Mouse (Mus musculus): ENCODE data around the gene Strap.

DNA sequence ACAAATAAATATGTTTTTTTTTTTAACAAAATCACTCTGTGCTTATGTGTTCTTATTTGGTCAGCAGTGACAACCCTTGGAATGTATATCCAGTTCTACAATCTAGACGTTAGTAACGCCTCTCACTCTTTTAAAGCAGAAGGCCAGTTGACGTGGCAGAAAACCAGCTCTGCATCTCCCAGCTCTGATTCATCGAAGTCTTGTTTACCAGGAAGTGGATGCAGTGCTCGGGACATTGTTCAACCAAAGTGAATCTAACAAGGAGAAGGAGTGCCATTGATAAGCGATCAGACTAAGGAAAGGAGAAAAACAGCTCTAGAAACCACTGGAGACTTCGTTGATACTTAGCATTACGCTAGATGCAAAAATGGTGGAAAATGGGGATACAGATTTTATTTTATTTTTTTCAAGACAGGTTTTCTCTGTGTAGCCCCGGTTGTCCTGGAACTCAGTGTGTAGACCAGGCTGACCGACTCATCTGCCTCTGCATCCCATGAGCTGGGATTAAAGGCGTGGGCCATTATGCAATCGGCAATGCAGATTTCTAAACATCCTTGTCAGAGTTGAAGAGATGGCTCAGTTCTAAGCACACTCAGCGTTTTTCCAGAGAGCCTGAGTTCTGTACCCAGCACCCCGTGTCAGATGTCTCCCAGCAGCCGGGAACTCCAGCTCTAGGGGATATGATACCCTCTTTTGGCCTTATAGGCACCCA is 12.5 kb upstream of the Strap start:
- TF ChIP-seq CTCF (IDR thresholded peaks at IDR 0.05; ENCODE audit: control insufficient read depth, insufficient read depth, insufficient replicate concordance, low read depth, low read length): no peak
- no peak for TF ChIP-seq POLR2A (IDR thresholded peaks at IDR 0.05; ENCODE audit: control insufficient read depth, low read depth, low read length)

Measured in testis, adult 2 months (tissue).